Mouse (Mus musculus): Measurements from ENCODE around the gene Plekhf1.

The Plekhf1 gene

DNA sequence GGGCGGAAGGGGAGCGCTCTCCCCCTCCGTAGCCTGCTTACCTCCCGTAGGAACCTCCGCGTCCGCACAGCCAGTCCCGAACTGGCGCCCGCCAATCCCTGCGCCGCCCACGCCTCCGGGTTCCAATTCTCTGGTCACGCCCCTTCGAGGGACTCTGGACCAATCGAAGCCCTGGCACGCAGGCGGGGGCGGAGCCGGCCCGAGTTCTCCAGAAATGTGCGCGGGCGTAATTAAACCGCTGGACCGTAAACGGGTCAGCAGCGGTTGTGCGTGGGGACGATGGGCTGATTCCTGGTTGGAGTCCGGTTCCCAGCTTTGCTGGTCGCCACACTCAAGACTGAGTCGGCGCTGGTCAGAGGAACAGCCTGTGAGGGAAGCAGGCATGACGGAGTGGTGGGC is at the start of gene Plekhf1:
Plekhf1 (minus strand) TSS at position 117 of the 399 bp plus-strand sequence.
- POLR2A ChIA-PET, result interaction anchor here in 3 of 4 experiments (0.6 to 5.3 kb wide), 44 partner anchors 8 to 753 kb away, joined by 3 to 30 read pairs (median 5); partner anchors contain the start of genes 1600014C10Rik (in 1 of the 3) and Pop4 (in 1 of the 3)
- CTCF ChIA-PET, result interaction anchor here in 3 of 4 experiments (0.6 to 2.1 kb wide), 10 partner anchors 15 to 46 kb away, joined by 3 to 25 read pairs (median 4); partner anchors contain the start of gene 1600014C10Rik (in 1 of the 3)

DNA sequence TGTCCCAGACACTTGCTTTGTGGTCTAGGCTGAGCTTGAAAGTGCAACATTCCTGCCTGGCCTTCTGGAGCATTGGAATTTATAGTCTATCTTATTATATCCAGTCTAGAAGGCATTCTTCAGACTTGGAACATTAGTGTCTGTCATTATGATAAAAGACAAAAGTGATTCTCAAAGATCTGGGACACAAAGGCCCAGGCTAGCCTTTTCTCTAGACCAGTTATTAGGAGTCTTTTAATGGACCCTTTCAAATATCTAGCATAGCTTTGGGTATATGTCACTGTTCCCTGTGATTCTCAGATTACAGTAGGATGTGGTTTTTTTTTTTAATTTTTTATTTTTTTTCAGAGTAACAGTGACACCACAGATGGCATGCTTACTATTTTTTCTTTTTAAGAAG is 44.7 kb upstream of the Plekhf1 start:
- ChIA-PET CTCF (interaction anchor here in 1 of 4 experiments (1.4 kb wide), 1 partner anchor 71 kb away, joined by 3 read pairs; no protein-coding TSS in a partner anchor), POLR2A (interaction anchor here in 1 of 4 experiments (1.6 to 4.8 kb wide), 2 partner anchors 72 to 90 kb away, joined by 3 to 37 read pairs; partner anchors contain the start of gene 1600014C10Rik)

- ChIA-PET POLR2A (interaction anchor here in 3 of 4 experiments (0.8 to 4.8 kb wide), 12 partner anchors 8 to 187 kb away, joined by 3 to 37 read pairs (median 4); partner anchors contain the start of gene 1600014C10Rik (in 2 of the 3)), CTCF (interaction anchor here in 3 of 4 experiments (0.7 to 2.3 kb wide), 7 partner anchors 62 to 90 kb away, joined by 3 to 17 read pairs (median 5); partner anchors contain the start of gene 1600014C10Rik (in 3 of the 3))
These were observed 44.0 kb upstream of the Plekhf1 start for GRCm38 (mm10) chr7:38271859-38272258.

DNA sequence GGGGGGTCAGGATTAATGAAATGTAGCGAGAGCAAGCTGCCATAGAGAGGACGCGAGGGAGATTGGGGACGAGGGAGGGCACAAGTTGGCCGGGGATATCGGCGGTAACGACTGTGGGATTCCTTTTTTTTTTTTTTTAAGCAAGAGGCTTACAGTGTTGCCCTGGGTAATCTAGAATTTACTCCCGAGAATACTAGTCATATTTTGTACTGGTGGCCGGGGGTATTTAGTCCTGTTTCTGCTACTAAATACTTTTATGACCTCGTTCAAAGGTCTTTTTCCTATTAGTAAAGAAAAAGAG is 43.6 kb upstream of the Plekhf1 start:
- ChIA-PET POLR2A (interaction anchor here in 3 of 4 experiments (0.8 to 4.8 kb wide), 17 partner anchors 8 to 187 kb away, joined by 3 to 37 read pairs (median 5); partner anchors contain the start of gene 1600014C10Rik (in 2 of the 3)), CTCF (interaction anchor here (0.6 to 2.3 kb wide), 14 partner anchors 29 to 153 kb away, joined by 3 to 17 read pairs (median 4); partner anchors contain the start of gene 1600014C10Rik (in 3 of the 4))

GRCm38 (mm10) chr7:38270703-38271510 is 43.1 kb upstream of the Plekhf1 start, which contains the start of gene Pop4:
Gene Pop4, minus strand, starts transcription at chr7:38271423.
- CTCF ChIA-PET, result interaction anchor here (0.5 to 2.3 kb wide), 24 partner anchors 17 to 1595 kb away, joined by 3 to 17 read pairs (median 4); partner anchors contain the start of gene 1600014C10Rik (in 3 of the 4)
- POLR2A ChIA-PET, result interaction anchor here in 3 of 4 experiments (0.5 to 4.8 kb wide), 33 partner anchors 9 to 253 kb away, joined by 3 to 37 read pairs (median 4); partner anchors contain the start of genes 1600014C10Rik (in 2 of the 3) and Plekhf1 (in 2 of the 3)

DNA sequence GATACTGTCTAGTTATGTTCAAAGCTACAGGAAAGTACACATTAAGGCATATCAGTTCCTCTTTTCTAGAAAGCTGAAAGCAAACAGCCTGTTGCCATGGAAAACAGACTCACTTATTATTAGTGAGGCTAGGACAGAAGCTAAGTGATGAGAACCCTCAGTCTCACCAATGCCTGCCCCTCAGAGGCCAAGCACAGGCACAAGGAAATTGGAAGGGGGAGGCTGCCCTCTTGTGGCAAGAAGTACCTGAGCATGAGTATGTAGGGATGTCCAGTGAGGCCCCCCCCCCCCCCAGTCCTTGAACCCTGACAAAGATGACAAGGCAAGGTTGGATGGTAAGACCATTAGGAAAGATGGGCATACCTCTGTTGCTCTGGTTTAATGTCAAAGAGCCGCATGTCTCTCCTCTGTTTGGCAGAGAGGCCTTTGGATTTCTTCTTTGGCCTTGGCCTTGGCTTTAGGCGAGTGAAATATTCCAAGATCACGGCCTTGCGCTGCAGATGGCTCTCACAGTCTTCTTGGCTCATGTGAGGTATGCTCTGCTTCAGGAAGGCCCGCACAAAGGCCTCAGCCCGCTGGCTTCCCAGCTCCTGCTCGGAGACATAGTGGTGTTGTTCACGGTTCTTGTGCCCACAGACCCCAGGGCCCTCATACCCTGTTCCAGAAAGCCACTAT is 39.3 kb upstream of the Plekhf1 start:
- ChIA-PET CTCF (interaction anchor here (0.6 to 4.3 kb wide), 37 partner anchors 10 to 272 kb away, joined by 3 to 53 read pairs (median 5); partner anchors contain the start of genes 1600014C10Rik (in 4 of the 4) and Plekhf1 (in 1 of the 4)), POLR2A (interaction anchor here in 3 of 4 experiments (0.6 to 4.3 kb wide), 15 partner anchors 11 to 195 kb away, joined by 3 to 14 read pairs (median 4); partner anchors contain the start of genes 1600014C10Rik (in 2 of the 3), Ccne1 (in 1 of the 3) and Plekhf1 (in 1 of the 3))

GRCm38 (mm10) chr7:38262406-38262805 is 34.6 kb upstream of the Plekhf1 start:
- CTCF ChIA-PET, result interaction anchor here in 3 of 4 experiments (0.6 to 1.9 kb wide), 4 partner anchors 47 to 270 kb away, joined by 3 to 6 read pairs (median 5); partner anchors contain the start of gene 1600014C10Rik (in 1 of the 3)
- POLR2A ChIA-PET, result interaction anchor here in 2 of 4 experiments (0.9 to 1.5 kb wide), 3 partner anchors 10 to 79 kb away, joined by 3 to 5 read pairs (median 5); no protein-coding TSS in a partner anchor

- ChIA-PET POLR2A (interaction anchor here in 1 of 4 experiments (0.7 to 1.1 kb wide), 3 partner anchors 10 to 155 kb away, joined by 3 read pairs; no protein-coding TSS in a partner anchor), CTCF (interaction anchor here in 2 of 4 experiments (1.0 to 1.6 kb wide), 3 partner anchors 58 to 77 kb away, joined by 3 to 4 read pairs (median 3); partner anchors contain the start of gene 1600014C10Rik (in 1 of the 2))
These were observed 31.8 kb upstream of the Plekhf1 start for GRCm38 (mm10) chr7:38259631-38260030.

DNA sequence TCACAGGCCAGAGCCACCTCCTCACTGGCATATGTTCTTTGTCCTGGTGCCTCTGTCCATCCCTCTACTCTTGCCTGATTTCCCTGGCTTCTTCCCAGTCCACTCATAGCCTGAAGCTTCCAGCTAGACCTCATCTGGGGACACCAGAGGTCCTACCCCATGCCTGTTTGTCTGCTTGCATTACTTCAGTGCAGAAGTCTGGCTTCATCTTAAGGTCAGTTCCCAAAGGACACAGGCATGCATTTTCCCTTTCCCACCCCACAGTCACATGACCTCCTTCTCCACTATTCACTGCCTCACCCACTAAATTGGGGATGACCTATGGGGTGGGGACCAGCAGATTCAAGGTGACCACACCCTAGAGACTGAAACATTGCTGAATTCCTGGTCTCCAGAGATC is 25.6 kb upstream of the Plekhf1 start:
- ChIA-PET POLR2A (interaction anchor here in 1 of 4 experiments (0.6 to 1.5 kb wide), 2 partner anchors 18 to 53 kb away, joined by 4 to 5 read pairs; partner anchors contain the start of gene Pop4), CTCF (no interaction called here)

GRCm38 (mm10) chr7:38251494-38252216 is 23.8 kb upstream of the Plekhf1 start:
- ChIA-PET POLR2A (interaction anchor here (0.5 to 3.0 kb wide), 32 partner anchors 9 to 892 kb away, joined by 3 to 27 read pairs (median 5); partner anchors contain the start of genes Plekhf1 (in 3 of the 4) and Pop4 (in 2 of the 4)), CTCF (interaction anchor here (0.6 to 2.2 kb wide), 16 partner anchors 8 to 69 kb away, joined by 3 to 13 read pairs (median 4); partner anchors contain the start of gene 1600014C10Rik (in 2 of the 4))

DNA sequence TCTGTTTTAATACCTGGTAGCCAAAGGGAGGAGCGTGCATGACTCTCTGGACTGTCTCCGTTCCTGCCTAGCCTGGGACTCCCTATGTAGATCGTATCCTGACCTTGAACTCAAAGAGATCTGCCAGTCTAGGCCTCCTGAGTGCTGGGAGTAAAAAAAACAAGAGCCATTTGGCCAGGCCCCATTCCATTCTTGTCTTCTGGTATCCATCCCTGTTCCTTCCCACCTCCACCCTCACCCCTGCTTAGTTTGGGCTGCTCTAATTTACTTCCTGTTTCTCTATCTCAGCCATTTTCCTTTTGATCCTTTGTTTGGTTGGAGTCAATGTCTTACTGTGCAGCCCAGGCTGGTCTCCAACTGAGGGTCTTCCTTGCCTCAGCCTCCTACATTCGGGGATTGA is 14.6 kb upstream of the Plekhf1 start:
- ChIA-PET CTCF (interaction anchor here in 3 of 4 experiments (1.1 to 2.2 kb wide), 4 partner anchors 24 to 60 kb away, joined by 3 to 8 read pairs (median 4); partner anchors contain the start of gene Pop4 (in 1 of the 3)), POLR2A (interaction anchor here in 3 of 4 experiments (0.6 to 4.1 kb wide), 13 partner anchors 9 to 135 kb away, joined by 3 to 30 read pairs (median 6); partner anchors contain the start of genes Plekhf1 (in 3 of the 3) and Ccne1 (in 1 of the 3))

- CTCF ChIA-PET, result interaction anchor here in 3 of 4 experiments (0.5 to 1.6 kb wide), 6 partner anchors 25 to 302 kb away, joined by 3 to 9 read pairs (median 4); no protein-coding TSS in a partner anchor
- POLR2A ChIA-PET, result interaction anchor here in 3 of 4 experiments (0.5 to 1.3 kb wide), 7 partner anchors 9 to 129 kb away, joined by 3 to 7 read pairs (median 3); partner anchors contain the start of gene Plekhf1 (in 2 of the 3)
These were observed 9.3 kb upstream of the Plekhf1 start for GRCm38 (mm10) chr7:38237140-38237539.

GRCm38 (mm10) chr7:38236400-38237105 is 8.7 kb upstream of the Plekhf1 start:
- ChIA-PET CTCF (interaction anchor here in 3 of 4 experiments (0.5 to 1.6 kb wide), 6 partner anchors 24 to 302 kb away, joined by 3 to 9 read pairs (median 4); no protein-coding TSS in a partner anchor), POLR2A (interaction anchor here in 3 of 4 experiments (0.7 to 1.3 kb wide), 12 partner anchors 9 to 129 kb away, joined by 3 to 7 read pairs (median 4); partner anchors contain the start of gene Plekhf1 (in 2 of the 3))

GRCm38 (mm10) chr7:38230285-38230684 is 2.5 kb upstream of the Plekhf1 start:
- ChIA-PET CTCF (interaction anchor here in 3 of 4 experiments (0.7 to 2.5 kb wide), 7 partner anchors 25 to 169 kb away, joined by 3 to 9 read pairs (median 4); partner anchors contain the start of gene 1600014C10Rik (in 1 of the 3)), POLR2A (interaction anchor here in 3 of 4 experiments (0.7 to 5.3 kb wide), 17 partner anchors 10 to 1592 kb away, joined by 3 to 30 read pairs (median 4); partner anchors contain the start of gene Pop4 (in 1 of the 3))

DNA sequence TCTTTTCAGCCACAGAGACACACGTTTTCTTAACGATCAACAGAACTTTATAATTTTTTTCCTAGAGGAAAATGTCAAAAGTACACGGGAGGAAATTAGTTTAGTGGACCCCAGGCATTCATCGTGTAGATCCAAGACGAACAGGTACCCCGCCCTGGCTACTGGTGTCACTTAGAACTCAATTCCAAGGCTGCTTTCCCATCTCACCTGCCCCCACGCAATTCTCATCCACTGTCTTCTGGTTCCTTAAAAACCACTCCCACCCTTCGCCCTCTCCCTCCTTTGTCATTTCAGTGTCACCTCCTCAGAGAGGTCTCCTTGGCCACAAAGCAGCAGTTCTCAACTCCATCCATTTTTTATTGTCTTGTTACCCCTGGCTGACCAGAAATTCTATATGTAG is 513 bp upstream of the Plekhf1 start:
- POLR2A ChIA-PET, result interaction anchor here in 3 of 4 experiments (0.6 to 5.3 kb wide), 36 partner anchors 8 to 753 kb away, joined by 3 to 30 read pairs (median 5); partner anchors contain the start of genes 1600014C10Rik (in 1 of the 3) and Pop4 (in 1 of the 3)
- CTCF ChIA-PET, result interaction anchor here in 3 of 4 experiments (0.6 to 2.1 kb wide), 9 partner anchors 15 to 46 kb away, joined by 3 to 25 read pairs (median 4); partner anchors contain the start of gene 1600014C10Rik (in 1 of the 3)

Measured in embryonic stem cell, embryonic (primary cell).